Mouse (Mus musculus) Patski (cell line): ENCODE results near the gene Gm10778. TPM values are rescaled to one million over a fixed set of nuclear protein-coding genes. Genes with fewer than 3 reads are reported as not detected.
"Not testable (repeated sequence)": the region's sequence is repeated elsewhere in the genome, so short reads cannot be mapped to it uniquely, and the experiment has no call there.

ENCODE experiments used
- ATAC-seq: fragments of 100-300 bp; one replicate; pipeline ENCODE4 v1.8.0; 2021
- CTCF ChIA-PET: fragments of 350-600 bp; sonication (Branson Sonifier 250); formaldehyde crosslinking; loops from one replicate; lab custom pipeline; 2022; ENCODE audit warnings: inconsistent platforms; lab: Charles Lee
- POLR2A ChIA-PET: fragments of 350-600 bp; sonication (Branson Sonifier 250); formaldehyde crosslinking; loops from one replicate; lab custom pipeline; 2022; ENCODE audit warnings: antibody characterized with exemption, inconsistent platforms; lab: Charles Lee
- DNase-seq: peaks from one replicate; pipeline ENCODE4 v3.0.0-alpha.2; 2011; ENCODE audit warnings: low read depth, low spot score
- H3K27me3 ChIP-seq: fragments of 371-371 bp; one replicate; pipeline ENCODE4 v1.5.1; 2021
- CTCF ChIP-seq: fragments of 100-300 bp; IDR thresholded peaks from one replicate; pipeline ENCODE4 v1.5.1; 2021
- in situ Hi-C: fragments of 300-500 bp; cut with MboI; formaldehyde crosslinking; loops from 3 replicates; pipeline ENCODE4 v1.11.1; 2018; ENCODE audit warnings: low pct_unique_long_range_greater_than_20kb, mixed read lengths
- polyA plus RNA-seq: library from polyadenylated mRNA; unstranded; gene quantifications from one replicate; pipeline ENCODE4 v1.2.3, GENCODE M21; 2021

Gm10778 gene
- polyA plus RNA-seq, 1 experiment from 2014 or later: 2.5 TPM

- no peak for DNase-seq
- no peaks in the 10 kb centered on the region for H3K27me3 ChIP-seq
- ChIA-PET CTCF (interaction anchor here (1.3 kb wide), 1 partner anchor 20 kb away, joined by 3 read pairs; no protein-coding TSS in a partner anchor), POLR2A (no interaction called here)
- in situ Hi-C loops: no loop called here
- no peak for TF ChIP-seq CTCF
- ATAC-seq: peak; percentile 86
Observed at GRCm38 (mm10) chr10:81626994-81627835, 21.6 kb upstream of the Gm10778 start, which contains the start of gene Sirt6. Gene Sirt6 (minus strand): TSS chr10:81627797.

- CTCF ChIA-PET: no interaction called here
- H3K27me3 ChIP-seq: no peaks in the 10 kb centered on the region
- ATAC-seq (no peak), DNase-seq (no peak)
- POLR2A ChIA-PET: no interaction called here
- in situ Hi-C loops: no loop called here
- no peak for TF ChIP-seq CTCF
Observed at GRCm38 (mm10) chr10:81627836-81628220, 21.0 kb upstream of the Gm10778 start.

- DNase-seq (no peak), ATAC-seq (no peak)
- ChIA-PET POLR2A (no interaction called here), CTCF (no interaction called here)
- no peaks in the 10 kb centered on the region for H3K27me3 ChIP-seq
- in situ Hi-C loops: no loop called here
- TF ChIP-seq CTCF: no peak
Observed at GRCm38 (mm10) chr10:81628390-81628789, 20.5 kb upstream of the Gm10778 start, which contains the start of gene Ankrd24. Gene Ankrd24 (plus strand): TSS chr10:81628540.

- H3K27me3 ChIP-seq: no peaks in the 10 kb centered on the region
- ATAC-seq (peak; percentile 82), DNase-seq (no peak)
- POLR2A ChIA-PET: interaction anchor here (0.7 to 1.8 kb wide), 2 partner anchors 9 to 31 kb away, joined by 7 to 11 read pairs; no protein-coding TSS in a partner anchor
- CTCF ChIA-PET: interaction anchor here (0.6 kb wide), 1 partner anchor 12 kb away, joined by 3 read pairs; no protein-coding TSS in a partner anchor
- no peak for TF ChIP-seq CTCF
- in situ Hi-C loops: no loop called here
Observed at GRCm38 (mm10) chr10:81633253-81634099, 15.4 kb upstream of the Gm10778 start.

GRCm38 (mm10) chr10:81636338-81636737 is 12.5 kb upstream of the Gm10778 start:
- in situ Hi-C loops: no loop called here
- ATAC-seq: no peak
- POLR2A ChIA-PET: no interaction called here

GRCm38 (mm10) chr10:81638101-81638500 is 10.8 kb upstream of the Gm10778 start:
- no peaks in the 10 kb centered on the region for H3K27me3 ChIP-seq
- CTCF ChIA-PET: no interaction called here
- no peak for TF ChIP-seq CTCF
- in situ Hi-C loops: no loop called here
- ATAC-seq: no peak
- DNase-seq: no peak
- POLR2A ChIA-PET: no interaction called here

More at GRCm38 (mm10) chr10:81636338-81636737, 12.5 kb upstream of the Gm10778 start:
- no peaks in the 10 kb centered on the region for H3K27me3 ChIP-seq
- TF ChIP-seq CTCF: no peak
- CTCF ChIA-PET: no interaction called here
- no peak for DNase-seq

GRCm38 (mm10) chr10:81640825-81641224 is 8.0 kb upstream of the Gm10778 start:
- CTCF ChIA-PET, H3K27me3 ChIP-seq, ATAC-seq, in situ Hi-C loops, POLR2A ChIA-PET, DNase-seq: not testable (repeated sequence)

GRCm38 (mm10) chr10:81641566-81641965 is 7.3 kb upstream of the Gm10778 start:
- ATAC-seq (no peak), DNase-seq (no peak)
- H3K27me3 ChIP-seq: no peaks in the 10 kb centered on the region
- no peak for TF ChIP-seq CTCF
- ChIA-PET CTCF (no interaction called here), POLR2A (no interaction called here)
- in situ Hi-C loops: no loop called here

- ATAC-seq (no peak), DNase-seq (no peak)
- no peaks in the 10 kb centered on the region for H3K27me3 ChIP-seq
- ChIA-PET POLR2A (interaction anchor here (2.3 kb wide), 1 partner anchor 8 kb away, joined by 11 read pairs; no protein-coding TSS in a partner anchor), CTCF (no interaction called here)
- in situ Hi-C loops: no loop called here
- TF ChIP-seq CTCF: no peak
Observed at GRCm38 (mm10) chr10:81641978-81642647, 6.7 kb upstream of the Gm10778 start.
